ENCODE assay signal across 26 mouse cellular contexts in genomic region chr13:52605006-52605405, GRCm38 (mm10).
"Had no signal": no experiment of that assay in that cellular context is flagged by ENCODE, and none has a peak within 500 bp of the region (broad histone marks: within the 10 kb centered on the region; RNA-seq: fewer than 3 reads in every experiment).

No protein-coding gene starts in this region.

- H3K27ac ChIP-seq: embryonic facial prominence, embryonic 10.5 days; embryonic facial prominence, embryonic 12.5 days; embryonic facial prominence, embryonic 13.5 days; embryonic facial prominence, embryonic 15.5 days; forebrain, embryonic 10.5 days; forebrain, embryonic 12.5 days; forebrain, embryonic 13.5 days; forebrain, embryonic 15.5 days; gastrocnemius, adult 2 months; heart, adult 2 months had no signal

- H3K9me3 ChIP-seq: embryonic facial prominence, embryonic 12.5 days; embryonic facial prominence, embryonic 13.5 days; embryonic facial prominence, embryonic 15.5 days; forebrain, embryonic 10.5 days; forebrain, embryonic 12.5 days; forebrain, embryonic 13.5 days; forebrain, embryonic 15.5 days had no signal

- H3K4me1 ChIP-seq: embryonic facial prominence, embryonic 12.5 days; embryonic facial prominence, embryonic 13.5 days; embryonic facial prominence, embryonic 15.5 days; forebrain, embryonic 10.5 days; forebrain, embryonic 13.5 days had no signal

- H3K9ac ChIP-seq: embryonic facial prominence, embryonic 12.5 days; embryonic facial prominence, embryonic 13.5 days; embryonic facial prominence, embryonic 15.5 days; forebrain, embryonic 12.5 days; forebrain, embryonic 13.5 days; forebrain, embryonic 15.5 days; forebrain, postnatal 0 days had no signal

- H3K4me3 ChIP-seq: embryonic facial prominence, embryonic 10.5 days; embryonic facial prominence, embryonic 12.5 days; embryonic facial prominence, embryonic 13.5 days; embryonic facial prominence, embryonic 15.5 days; erythroblast, embryonic 14.5 days; forebrain, embryonic 10.5 days; forebrain, embryonic 12.5 days; forebrain, embryonic 13.5 days; forebrain, embryonic 15.5 days; gastrocnemius, adult 2 months; heart, adult 2 months had no signal

- H3K27me3 ChIP-seq: embryonic facial prominence, embryonic 12.5 days; embryonic facial prominence, embryonic 13.5 days; embryonic facial prominence, embryonic 15.5 days; forebrain, embryonic 12.5 days; forebrain, embryonic 13.5 days; forebrain, embryonic 15.5 days had no signal

- H3K4me2 ChIP-seq: embryonic facial prominence, embryonic 12.5 days; embryonic facial prominence, embryonic 13.5 days; embryonic facial prominence, embryonic 15.5 days; forebrain, embryonic 12.5 days; forebrain, embryonic 13.5 days; forebrain, embryonic 15.5 days had no signal

- DNase-seq: cerebellum, adult 8-10 months; cerebellum, adult 9-10 months; cerebellum, adult 9-11 months; cerebellum, postnatal 10 days; cerebellum, postnatal 14 days; cerebellum, postnatal 25 days; cerebellum, postnatal 36 days; embryo, embryonic 11 days; forebrain, postnatal 0 days; gastrocnemius, adult 2 months; gastrocnemius, postnatal 10 days; gastrocnemius, postnatal 14 days; gastrocnemius, postnatal 25 days; gastrocnemius, postnatal 36 days; heart, adult 11 months; heart, adult 18-20 months; heart, adult 2 months had no signal

- H3K36me3 ChIP-seq: embryonic facial prominence, embryonic 10.5 days; embryonic facial prominence, embryonic 12.5 days; embryonic facial prominence, embryonic 13.5 days; embryonic facial prominence, embryonic 15.5 days; forebrain, embryonic 10.5 days; forebrain, embryonic 12.5 days; forebrain, embryonic 15.5 days had no signal
